Mouse (Mus musculus) right cerebral cortex, adult 2 months (tissue): Measurements from ENCODE around the gene Sez6l.

Experiments used
- DNase-seq, 2 experiments: peaks; one replicate each; pipeline ENCODE4 v3.0.0; 2021 to 2022; ENCODE audit warnings: low spot score in 2 of 2

The Sez6l gene

DNA sequence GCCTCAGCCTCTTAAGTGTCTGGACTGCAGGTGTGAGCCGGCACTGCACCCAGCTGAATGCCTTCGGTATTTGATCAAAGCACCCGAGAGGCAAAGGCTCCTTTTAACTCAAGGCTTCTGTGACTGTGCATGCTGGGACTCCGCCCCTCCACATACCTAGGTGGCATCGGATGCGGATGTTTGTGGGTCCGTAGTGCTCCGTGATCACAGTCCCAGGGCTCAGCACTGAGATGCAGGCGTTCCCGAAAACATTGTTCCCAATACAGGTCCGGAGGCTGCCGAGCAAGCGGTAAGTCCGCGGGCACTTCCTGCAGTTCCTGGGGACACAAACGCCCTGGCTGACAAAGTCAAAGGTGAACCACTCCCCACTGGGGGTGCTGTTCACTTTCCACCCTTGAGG is 186.0 kb downstream of the Sez6l start:
- no peak for DNase-seq

DNA sequence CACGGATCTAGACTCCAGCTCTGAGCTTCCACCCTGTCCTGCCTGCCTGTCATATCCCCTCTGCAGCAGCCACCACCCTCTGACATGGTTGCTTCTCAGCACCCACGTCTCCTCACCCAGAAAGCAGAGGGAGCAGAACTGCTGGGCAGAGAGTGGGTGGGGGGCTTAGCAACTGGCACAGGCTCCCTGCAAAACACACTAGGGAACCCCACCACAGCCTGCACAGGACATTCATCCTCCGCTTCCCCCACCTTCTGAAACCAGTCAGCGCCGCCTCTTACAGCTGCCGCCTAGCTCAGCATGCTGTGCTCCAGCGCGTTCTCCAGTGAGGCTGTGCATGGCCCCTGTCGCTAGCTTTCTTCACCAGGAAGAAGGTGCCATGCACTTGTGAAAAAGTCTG is 187.6 kb downstream of the Sez6l start:
- peak; percentile 43 to 57 for DNase-seq

DNA sequence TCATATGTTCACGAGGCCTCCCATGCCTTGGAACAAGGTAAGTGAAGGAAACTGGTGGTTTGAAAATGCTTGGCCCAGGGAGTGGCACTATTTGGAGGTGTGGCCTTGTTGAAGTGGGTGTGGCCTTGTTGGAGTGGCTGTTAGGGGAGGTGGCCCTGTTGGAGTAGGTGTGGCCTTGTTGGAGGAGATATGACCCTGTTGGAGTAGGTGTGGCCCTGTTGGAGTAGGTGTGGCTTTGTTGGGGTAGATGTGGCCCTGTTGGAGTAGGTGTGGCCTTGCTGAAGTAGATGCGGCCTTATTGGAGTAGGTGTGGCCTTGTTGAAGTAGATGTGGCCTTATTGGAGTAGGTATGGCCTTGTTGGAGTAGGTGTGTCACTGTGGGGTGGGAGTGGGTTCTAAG is 191.0 kb downstream of the Sez6l start:
- no peak for DNase-seq

DNA sequence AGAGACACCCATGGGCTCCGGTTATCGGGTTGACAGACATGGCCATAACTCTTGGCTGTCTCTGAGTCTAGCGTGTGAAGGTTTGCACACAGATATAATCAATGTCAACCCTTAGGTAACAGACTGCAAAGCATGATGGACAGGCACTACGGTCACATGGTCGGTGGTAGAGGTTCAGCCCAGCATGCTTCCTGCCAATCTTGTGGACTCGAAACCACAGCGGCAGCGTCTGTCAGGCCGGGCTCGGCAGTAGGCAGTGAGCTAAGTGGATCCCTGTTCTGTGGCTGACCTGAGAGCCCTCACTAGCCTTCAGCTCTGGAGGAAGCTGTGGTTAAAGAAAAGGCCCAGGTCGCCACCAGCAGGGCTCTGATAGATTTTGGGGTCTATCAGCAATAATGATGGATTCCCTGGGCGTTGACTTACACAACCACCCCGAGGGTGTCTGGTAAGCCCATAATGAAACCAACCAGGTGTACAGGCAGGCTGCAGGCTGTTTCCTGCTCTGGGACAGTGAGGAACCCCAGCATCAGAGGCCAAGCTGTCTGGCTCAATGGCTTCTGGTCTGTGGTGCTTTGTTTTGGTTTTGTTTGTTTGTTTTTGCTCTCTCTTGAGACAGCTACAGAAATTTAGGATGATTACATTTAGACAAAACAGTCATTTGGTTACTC is 192.0 kb downstream of the Sez6l start:
- DNase-seq: no peak

DNA sequence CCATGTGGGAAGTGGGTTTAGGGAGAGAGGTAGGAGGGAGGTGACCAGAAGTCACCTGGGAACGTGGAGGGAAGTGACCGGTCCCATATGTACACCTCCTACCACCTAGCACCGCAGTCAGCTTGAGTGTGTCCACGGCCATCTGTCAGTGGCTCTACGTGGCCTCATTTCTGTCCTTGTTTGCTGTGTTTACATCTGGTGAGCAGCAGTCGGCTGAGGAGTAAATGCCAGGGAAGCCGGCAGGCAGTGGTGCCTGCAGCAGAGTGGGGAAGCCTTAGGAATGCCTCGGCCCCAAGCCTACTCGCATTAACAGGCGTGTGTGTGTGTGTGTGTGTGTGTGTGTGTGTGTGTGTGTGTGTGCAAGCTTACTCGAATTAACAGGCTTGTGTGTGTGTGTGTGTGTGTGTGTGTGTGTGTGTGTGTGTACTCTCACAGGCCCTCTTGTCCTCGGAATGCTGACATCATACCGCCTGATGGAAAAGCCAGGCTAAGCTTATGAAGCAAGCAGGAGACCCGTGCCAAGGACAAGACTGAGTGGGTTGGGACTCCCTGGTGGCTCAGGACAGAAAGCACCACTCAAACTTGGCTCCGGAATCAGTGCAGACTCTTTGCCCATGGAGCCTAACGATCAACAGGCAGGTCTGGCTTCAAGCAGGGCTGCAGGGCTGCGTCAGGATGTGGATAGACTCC is 194.2 kb downstream of the Sez6l start:
- DNase-seq: peak; percentile 59 to 71

DNA sequence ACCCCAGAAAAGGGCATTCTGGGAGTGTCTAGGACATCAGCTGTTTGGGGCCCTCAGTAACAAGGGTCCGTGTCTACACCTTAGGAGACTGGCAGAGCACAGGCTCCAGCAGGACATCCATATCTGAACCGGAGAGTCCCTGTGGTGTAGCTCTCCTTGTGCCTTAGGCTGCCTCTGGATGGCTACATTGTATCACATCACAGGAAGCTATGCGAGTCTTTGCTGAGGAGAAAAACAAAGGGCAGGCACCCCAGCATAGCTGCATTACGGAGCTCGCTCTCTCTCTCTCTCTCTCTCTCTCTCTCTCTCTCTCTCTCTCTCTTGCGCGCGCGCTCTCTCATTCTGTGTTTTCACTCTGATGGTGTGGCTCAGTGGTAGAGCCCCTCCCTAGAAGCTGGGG is 194.9 kb downstream of the Sez6l start:
- no peak for DNase-seq

DNA sequence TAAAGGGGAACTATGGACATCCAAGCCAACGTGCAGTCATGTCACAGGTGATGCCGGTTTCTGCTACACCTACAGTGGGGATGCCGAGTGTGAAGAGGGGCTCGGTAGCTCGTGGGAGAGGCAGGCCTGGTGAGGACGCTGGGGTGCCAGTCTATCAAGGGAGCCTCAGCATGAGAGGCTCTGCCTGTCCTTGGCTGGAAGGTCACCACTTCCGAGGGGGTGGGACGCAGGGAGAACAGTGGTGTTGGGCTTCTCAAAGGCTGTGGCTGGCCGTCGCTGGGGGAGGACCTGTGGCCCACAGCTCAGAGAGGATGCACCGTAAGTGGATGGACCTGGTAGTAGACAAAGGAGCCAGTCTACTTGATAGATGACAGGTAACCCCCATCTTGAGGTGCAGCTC is 195.8 kb downstream of the Sez6l start:
- no peak for DNase-seq

DNA sequence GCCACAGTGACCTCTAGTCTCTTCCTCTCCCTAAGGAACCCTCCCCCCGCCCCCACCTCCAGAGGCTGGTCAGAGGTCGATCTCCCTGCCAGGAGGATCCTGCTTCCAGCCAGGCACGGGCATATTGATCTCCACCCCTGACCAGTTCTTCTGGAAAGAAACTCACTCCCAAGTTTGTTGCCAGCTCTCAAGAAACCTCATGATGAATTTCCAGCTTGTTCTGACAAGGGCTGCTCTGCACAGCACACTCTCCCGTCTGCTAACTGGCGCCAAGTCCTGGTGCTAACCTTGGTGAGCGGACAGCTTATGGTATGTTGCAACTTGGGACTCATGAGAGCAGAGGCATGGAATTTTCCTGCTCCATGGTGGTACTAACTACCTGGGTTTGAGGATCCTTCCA is 198.3 kb downstream of the Sez6l start:
- DNase-seq: no peak

DNA sequence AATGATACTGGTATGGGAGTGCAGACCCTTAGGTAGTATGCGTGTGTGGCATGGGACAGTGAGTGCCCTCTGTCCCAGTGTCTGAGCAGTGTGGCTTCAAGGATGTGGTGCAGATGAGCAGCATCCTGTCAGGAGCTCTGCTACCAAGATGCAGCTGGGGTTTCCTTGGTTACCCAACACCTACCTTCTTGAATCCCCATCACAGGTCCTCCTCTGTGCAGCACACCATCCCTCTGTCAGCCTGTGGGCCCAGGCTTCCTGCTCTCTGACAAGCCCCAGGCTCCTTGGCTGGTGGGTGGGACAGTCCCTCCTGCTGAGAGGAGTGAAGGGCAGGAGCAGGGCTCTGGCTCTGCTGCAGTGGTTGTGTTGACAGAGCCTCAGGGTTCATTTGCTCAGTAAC is 199.6 kb downstream of the Sez6l start:
- DNase-seq: peak in 1 of 2 experiments; percentile 34

DNA sequence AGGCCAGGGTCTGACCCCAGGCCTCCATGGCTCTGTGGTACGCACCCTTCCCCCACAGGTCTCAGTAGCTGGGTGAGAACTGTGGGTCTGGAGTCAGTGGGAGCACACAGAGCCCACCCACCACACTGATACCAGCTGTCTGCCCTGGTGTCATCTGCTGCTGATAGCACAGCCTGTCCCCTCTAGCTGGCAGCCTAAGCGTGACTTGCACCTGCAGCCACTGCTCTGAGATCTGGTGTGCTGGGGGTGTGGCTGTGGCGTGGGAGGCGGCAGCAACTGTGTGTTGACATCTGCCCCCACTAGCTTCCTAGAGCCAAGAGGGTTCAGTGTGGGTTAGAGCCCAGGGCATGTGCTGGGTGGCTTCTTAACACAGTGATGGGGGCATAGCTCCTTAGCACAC is 200.9 kb downstream of the Sez6l start:
- DNase-seq: no peak

DNA sequence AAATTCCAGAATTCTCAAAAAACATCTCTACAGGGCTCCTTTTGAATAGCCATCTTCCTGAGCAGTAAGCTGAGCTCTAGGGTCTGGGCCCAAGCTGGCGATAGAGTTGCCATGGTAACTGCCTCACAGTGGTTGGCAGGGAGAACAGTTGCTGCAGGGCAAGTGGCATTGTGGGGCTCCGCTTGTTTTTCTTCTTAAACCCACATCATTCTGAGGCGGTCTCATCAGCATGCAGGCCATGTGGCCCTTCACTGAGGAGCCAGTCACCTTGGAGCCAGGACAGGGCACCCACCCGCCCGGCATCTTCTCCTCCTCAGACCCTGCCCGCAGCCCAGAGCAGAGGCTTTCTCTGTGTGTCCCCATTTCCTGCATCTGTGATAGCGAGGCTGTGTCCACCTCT is 205.1 kb downstream of the Sez6l start:
- DNase-seq: peak; percentile 71 to 78

DNA sequence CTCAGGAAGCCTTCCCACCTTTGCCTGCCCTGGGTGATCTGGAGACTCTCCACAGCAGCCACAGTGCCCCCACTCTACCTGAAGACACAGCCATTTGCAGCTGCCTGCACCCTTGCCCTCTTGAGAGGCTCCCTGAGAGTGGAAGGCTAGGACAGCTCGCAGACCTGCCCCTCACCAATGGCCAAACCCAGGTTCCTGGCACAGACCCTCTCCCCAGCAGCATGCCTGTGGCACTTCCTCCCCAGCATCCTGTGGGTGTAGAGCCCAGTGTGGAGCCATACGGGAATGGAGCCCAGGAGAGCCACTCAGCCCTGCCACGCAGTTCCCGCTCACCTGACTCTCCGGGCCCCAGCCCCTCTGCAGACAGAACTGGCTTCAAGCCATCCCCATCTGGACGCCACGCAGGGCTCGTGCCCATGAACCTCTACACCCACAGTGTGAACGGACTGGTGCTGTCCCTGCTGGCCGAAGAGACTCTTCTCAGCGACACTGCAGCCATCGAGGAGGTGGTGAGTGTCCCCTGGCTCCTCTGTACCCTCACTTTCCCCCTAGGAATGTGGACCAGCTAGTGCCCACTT is 206.7 kb downstream of the Sez6l start:
- DNase-seq: no peak

DNA sequence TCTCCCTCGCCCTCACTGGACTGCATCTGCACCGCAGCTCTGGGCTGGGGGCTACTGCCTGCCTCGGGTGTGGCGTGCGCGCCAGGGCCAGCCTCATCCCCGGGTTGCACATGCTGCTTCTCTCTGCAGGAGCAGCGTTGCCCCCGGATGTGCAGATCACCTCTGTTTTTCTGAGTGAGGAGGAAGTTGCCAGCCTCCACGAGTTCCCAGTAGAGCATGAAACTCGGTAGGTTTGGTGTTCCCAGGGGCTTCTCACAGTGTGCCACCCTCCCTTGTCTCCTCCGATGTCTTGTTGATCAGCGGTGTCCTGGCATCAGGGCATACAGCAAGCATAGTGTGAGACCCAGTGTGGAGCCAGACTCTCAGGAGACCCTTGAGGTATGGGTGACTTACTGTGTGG is 207.7 kb downstream of the Sez6l start:
- DNase-seq: no peak
